Mouse (Mus musculus) thymus, postnatal 14 days (tissue): ENCODE measurements around the gene Tmcc2.

Source experiments
- DNase-seq: peaks from one replicate; pipeline ENCODE4 v3.0.0; 2021

The Tmcc2 gene

GRCm38 (mm10) chr1:132390691-132391579 lies at the start of gene Tmcc2:
TSS of gene Tmcc2 (minus strand) at chr1:132391281.
- peak; percentile 36 for DNase-seq

- no peak for DNase-seq
Measured at GRCm38 (mm10) chr1:132437389-132437788, 46.3 kb upstream of the Tmcc2 start.

GRCm38 (mm10) chr1:132436960-132437359 lies 45.9 kb upstream of the Tmcc2 start:
- no peak for DNase-seq

GRCm38 (mm10) chr1:132436320-132436958 lies 45.4 kb upstream of the Tmcc2 start:
- DNase-seq: no peak

GRCm38 (mm10) chr1:132434032-132434431 lies 43.0 kb upstream of the Tmcc2 start:
- no peak for DNase-seq

GRCm38 (mm10) chr1:132433349-132433748 lies 42.3 kb upstream of the Tmcc2 start:
- DNase-seq: no peak

- DNase-seq: no peak
Measured at GRCm38 (mm10) chr1:132431716-132432115, 40.6 kb upstream of the Tmcc2 start.

- DNase-seq: no peak
Measured at GRCm38 (mm10) chr1:132430818-132431217, 39.7 kb upstream of the Tmcc2 start.

- DNase-seq: no peak
Measured at GRCm38 (mm10) chr1:132425600-132425999, 34.5 kb upstream of the Tmcc2 start.

- DNase-seq: no peak
Measured at GRCm38 (mm10) chr1:132422912-132423696, 32.0 kb upstream of the Tmcc2 start.

GRCm38 (mm10) chr1:132420662-132421061 lies 29.6 kb upstream of the Tmcc2 start:
- no peak for DNase-seq

- no peak for DNase-seq
Measured at GRCm38 (mm10) chr1:132420206-132420605, 29.1 kb upstream of the Tmcc2 start.

- peak; percentile 88 for DNase-seq
Measured at GRCm38 (mm10) chr1:132417319-132418251, 26.5 kb upstream of the Tmcc2 start, which contains the start of gene Dstyk. TSS of gene Dstyk (plus strand) at chr1:132417555.

GRCm38 (mm10) chr1:132416943-132417290 lies 25.8 kb upstream of the Tmcc2 start:
- no peak for DNase-seq

GRCm38 (mm10) chr1:132416244-132416942 lies 25.3 kb upstream of the Tmcc2 start:
- DNase-seq: no peak

- DNase-seq: no peak
Measured at GRCm38 (mm10) chr1:132410657-132411056, 19.6 kb upstream of the Tmcc2 start.

- no peak for DNase-seq
Measured at GRCm38 (mm10) chr1:132401843-132402242, 10.8 kb upstream of the Tmcc2 start.

GRCm38 (mm10) chr1:132400538-132400937 lies 9.5 kb upstream of the Tmcc2 start:
- DNase-seq: no peak

- no peak for DNase-seq
Measured at GRCm38 (mm10) chr1:132396705-132397104, 5.6 kb upstream of the Tmcc2 start.

GRCm38 (mm10) chr1:132392872-132393271 lies 1.8 kb upstream of the Tmcc2 start:
- no peak for DNase-seq

- peak; percentile 36 for DNase-seq
Measured at GRCm38 (mm10) chr1:132391580-132392022, 520 bp upstream of the Tmcc2 start.
